Comparison of ENCODE assay signal across 23 mouse cellular contexts in the genomic region with DNA sequence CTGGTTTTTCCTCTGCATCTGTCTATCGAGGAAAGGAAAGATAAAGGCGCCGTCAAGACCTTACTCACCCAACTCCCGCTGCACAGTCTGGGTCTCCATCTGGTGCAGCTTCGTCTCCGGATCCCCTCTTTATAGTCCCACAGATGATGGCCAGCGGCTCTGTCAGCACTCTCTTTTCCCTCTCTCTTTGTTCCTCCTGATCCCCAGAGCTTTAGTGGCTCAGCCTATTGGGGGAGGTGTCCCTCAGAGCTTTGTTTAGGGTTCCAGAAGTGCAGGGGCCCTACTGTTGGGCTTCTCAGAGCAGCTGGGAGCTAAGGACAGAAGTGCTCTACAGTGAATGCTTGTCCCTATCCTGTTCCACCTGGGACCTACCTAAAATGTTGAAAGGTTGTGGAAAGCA. TPM values are rescaled to one million over a fixed set of nuclear protein-coding genes. Genes with fewer than 3 reads are reported as not detected.
"Had no signal": no experiment of that assay in that cellular context is flagged by ENCODE, and none has a peak within 500 bp of the region (broad histone marks: within the 10 kb centered on the region; RNA-seq: fewer than 3 reads in every experiment).

A gene (minus strand): TSS at position 101 of the 400 bp plus-strand sequence.

- H3K27me3 ChIP-seq: midbrain, embryonic 13.5 days had no signal

- ATAC-seq: midbrain, embryonic 13.5 days; midbrain, embryonic 16.5 days had no signal

- H3K36me3 ChIP-seq: midbrain, embryonic 13.5 days had no signal

- H3K4me3 ChIP-seq: midbrain, embryonic 13.5 days; myocyte had no signal

- H3K9me3 ChIP-seq: midbrain, embryonic 13.5 days had no signal

- H3K4me2 ChIP-seq: lung, embryonic 14.5 days; midbrain, embryonic 11.5 days; midbrain, embryonic 13.5 days had no signal

- H3K9ac ChIP-seq: liver, embryonic 14.5 days; lung, embryonic 14.5 days; midbrain, embryonic 13.5 days had no signal

- H3K27ac ChIP-seq: liver, embryonic 14.5 days; midbrain, embryonic 13.5 days had no signal

- DNase-seq: lung, adult 18-20 months; lung, embryonic 14.5 days; lung, postnatal 10 days; lung, postnatal 4 days; right cerebral cortex, adult 18-20 months; right cerebral cortex, postnatal 25 days; right cerebral cortex, postnatal 4 days; spleen, adult 18-20 months; thymus, adult 18-20 months; thymus, postnatal 14 days; thymus, postnatal 36 days had no signal

RNA-seq across cellular contexts. Expression of the gene that starts here (rescaled TPM):
- total RNA-seq: megakaryocyte, adult 5-6 weeks; megakaryocyte-erythroid progenitor cell, adult 5-6 weeks had no signal
- polyA plus RNA-seq: liver, embryonic 14.5 days; liver, embryonic 16.5 days; lung, embryonic 14.5 days; lung, embryonic 16.5 days; myocyte; small intestine, adult 2 months; stomach, embryonic 14.5 days; stomach, embryonic 16.5 days had no signal
